Mouse (Mus musculus) cerebellum, adult 2 months (tissue): Measurements from ENCODE around the gene Efnb2.

Experiments used
- CTCF ChIP-seq: fragments of 200-500 bp; IDR thresholded peaks from 2 replicates; pipeline ENCODE4 v1.5.1; 2011; ENCODE audit warnings: low read depth, mild to moderate bottlenecking, control low read depth, low read length, moderate library complexity, borderline replicate concordance; ENCODE audit not compliant: insufficient read depth
- POLR2A ChIP-seq: fragments of 200-500 bp; IDR thresholded peaks from 2 replicates; pipeline ENCODE4 v1.6.1; 2011; ENCODE audit warnings: low read length, control low read depth, borderline replicate concordance; ENCODE audit not compliant: insufficient read depth

DNA sequence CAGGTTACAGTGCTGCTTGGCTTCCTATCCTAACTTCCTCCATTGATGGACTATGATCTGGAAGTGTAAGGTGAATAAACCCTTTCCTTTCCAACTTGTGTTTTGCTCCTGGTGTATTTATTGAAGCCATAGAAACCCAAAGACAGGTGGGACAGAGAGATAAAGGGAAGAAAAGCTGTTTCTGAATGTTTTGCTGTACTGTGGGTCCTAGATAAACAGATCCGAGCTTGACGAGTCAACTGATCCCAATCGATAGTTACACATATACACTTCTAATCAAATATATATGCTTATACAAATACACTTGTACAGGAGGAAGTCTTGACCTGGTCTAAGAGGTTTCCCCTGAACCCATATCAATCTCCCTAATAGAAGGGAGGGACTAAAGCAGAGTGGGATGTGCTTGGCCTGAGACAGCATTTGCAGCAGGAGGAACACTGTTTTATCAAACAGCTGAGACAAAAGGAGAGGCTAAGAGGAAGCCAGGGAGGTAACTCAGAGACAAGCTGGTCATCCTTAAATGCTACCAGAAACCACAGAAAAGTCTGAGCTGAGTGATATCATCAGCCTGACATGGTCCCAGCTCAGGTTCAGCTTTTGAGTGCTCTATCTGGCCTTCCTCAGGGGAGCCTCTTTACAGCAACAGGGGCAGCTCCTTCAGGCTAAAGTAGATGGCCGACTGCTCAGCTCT lies 77.6 kb downstream of the Efnb2 start:
- no peak for TF ChIP-seq CTCF
- no peak for TF ChIP-seq POLR2A
